Mouse (Mus musculus) forebrain, embryonic 14.5 days (tissue): ENCODE data around the gene Pycr1. TPM values are rescaled to one million over a fixed set of nuclear protein-coding genes. Genes with fewer than 3 reads are reported as not detected.

Source experiments
- ATAC-seq: fragments of 200-750 bp; cut with Nextera tagmentation; 2 replicates; pipeline ENCODE4 v1.8.0; 2017; ENCODE audit warnings: mild to moderate bottlenecking, moderate library complexity
- DNase-seq: peaks from one replicate; pipeline ENCODE4 v3.0.0-alpha.2; 2015; ENCODE audit warnings: low spot score
- H3K27ac ChIP-seq: fragments of 300-500 bp; sonication (generic); 2 replicates; pipeline ENCODE4 v1.5.1; 2014; ENCODE audit warnings: low read depth, mild to moderate bottlenecking, control low read depth, low read length, moderate library complexity
- H3K27me3 ChIP-seq: fragments of 300-500 bp; sonication (generic); replicated peaks from 2 replicates; pipeline ENCODE4 v1.6.1; 2014; ENCODE audit warnings: low read length, control low read depth, mixed read lengths; ENCODE audit not compliant: control insufficient read depth, insufficient read depth
- H3K36me3 ChIP-seq: fragments of 300-500 bp; sonication (generic); 2 replicates; pipeline ENCODE4 v1.6.1; 2014; ENCODE audit warnings: low read length, control low read depth; ENCODE audit not compliant: control insufficient read depth, insufficient read depth
- H3K4me1 ChIP-seq: fragments of 300-500 bp; sonication (generic); 2 replicates; pipeline ENCODE4 v1.6.1; 2014; ENCODE audit warnings: antibody characterized with exemption, low read length, control low read depth; ENCODE audit not compliant: control insufficient read depth, insufficient read depth
- H3K4me2 ChIP-seq: fragments of 300-500 bp; sonication (generic); 2 replicates; pipeline ENCODE4 v1.6.1; 2014; ENCODE audit warnings: mild to moderate bottlenecking, control low read depth, low read length
- H3K4me3 ChIP-seq: fragments of 300-500 bp; sonication (generic); 2 replicates; pipeline ENCODE4 v1.5.1; 2014; ENCODE audit warnings: low read depth, low read length, control low read depth
- H3K9ac ChIP-seq: fragments of 300-500 bp; sonication (generic); 2 replicates; pipeline ENCODE4 v1.6.1; 2014; ENCODE audit warnings: mild to moderate bottlenecking, low read length, control low read depth, moderate library complexity
- H3K9me3 ChIP-seq: fragments of 300-500 bp; sonication (generic); replicated peaks from 2 replicates; pipeline ENCODE4 v1.6.1; 2016; ENCODE audit warnings: low read length, control low read depth, mixed read lengths; ENCODE audit not compliant: control insufficient read depth
- WGBS: fragments of 180-500 bp; shearing (Covaris S2); extraction: QIAGEN DNeasy Blood & Tissue Kit; methylation state at CpG from one replicate; pipeline ENCODE4 v1.1.7; 2014; 5-methylcytosine and 5-hydroxymethylcytosine counted together
- polyA plus RNA-seq: library from polyadenylated mRNA; unstranded; fragments of >200 nt; fragmentation: Nextera tagmentation; extraction: Ambion mirVana; gene quantifications from 2 replicates; pipeline ENCODE4 v1.2.1, GENCODE M21; 2014

Gene Pycr1
- polyA plus RNA-seq, 1 experiment from 2014 or later = 33.9 TPM

DNA sequence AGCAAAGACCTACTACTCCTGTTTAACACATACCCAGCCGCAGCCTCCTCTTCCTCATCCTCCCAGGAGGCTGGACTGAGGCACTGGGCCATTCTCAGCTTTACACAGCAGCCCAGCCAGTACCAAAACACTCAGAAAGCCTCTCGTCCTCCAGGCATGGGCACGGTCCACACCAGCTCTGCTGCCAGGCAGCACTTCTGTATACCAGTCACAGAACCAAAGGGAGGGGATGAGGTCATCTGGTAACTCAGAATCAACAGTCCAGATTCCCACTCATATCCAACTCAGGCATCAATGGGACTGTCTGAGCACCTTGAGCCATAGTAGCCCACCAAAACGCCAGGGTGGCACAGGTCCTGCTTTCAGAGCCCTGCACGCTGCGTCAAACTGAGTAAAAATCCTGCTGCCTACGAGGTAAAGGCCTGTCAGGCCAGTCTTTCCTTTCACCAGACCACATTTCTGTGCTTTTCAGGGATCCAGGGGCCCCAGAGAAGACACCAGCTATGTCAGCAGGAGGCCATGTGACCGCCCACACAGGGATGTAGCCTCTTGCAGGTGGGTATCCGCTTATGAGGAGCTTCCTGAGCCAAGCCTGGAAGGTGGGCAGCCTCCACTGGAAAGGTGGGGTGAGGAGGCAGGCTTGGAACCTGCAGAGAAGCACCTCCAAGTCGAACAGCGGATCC lies 16.6 kb downstream of the Pycr1 start:
- WGBS = 93% methylated on average over 11 of the region's 11 CpGs
- ATAC-seq (no peak), DNase-seq (no peak)
- Histone ChIP-seq H3K27ac (no peak overlapping the region), H3K4me1 (peaks cover 17% of the 10 kb centered on the region), H3K4me2 (no peak overlapping the region), H3K4me3 (no peak overlapping the region), H3K27me3 (no peaks in the 10 kb centered on the region), H3K9ac (no peak overlapping the region), H3K9me3 (no peaks in the 10 kb centered on the region), H3K36me3 (peaks cover 43% of the 10 kb centered on the region)

DNA sequence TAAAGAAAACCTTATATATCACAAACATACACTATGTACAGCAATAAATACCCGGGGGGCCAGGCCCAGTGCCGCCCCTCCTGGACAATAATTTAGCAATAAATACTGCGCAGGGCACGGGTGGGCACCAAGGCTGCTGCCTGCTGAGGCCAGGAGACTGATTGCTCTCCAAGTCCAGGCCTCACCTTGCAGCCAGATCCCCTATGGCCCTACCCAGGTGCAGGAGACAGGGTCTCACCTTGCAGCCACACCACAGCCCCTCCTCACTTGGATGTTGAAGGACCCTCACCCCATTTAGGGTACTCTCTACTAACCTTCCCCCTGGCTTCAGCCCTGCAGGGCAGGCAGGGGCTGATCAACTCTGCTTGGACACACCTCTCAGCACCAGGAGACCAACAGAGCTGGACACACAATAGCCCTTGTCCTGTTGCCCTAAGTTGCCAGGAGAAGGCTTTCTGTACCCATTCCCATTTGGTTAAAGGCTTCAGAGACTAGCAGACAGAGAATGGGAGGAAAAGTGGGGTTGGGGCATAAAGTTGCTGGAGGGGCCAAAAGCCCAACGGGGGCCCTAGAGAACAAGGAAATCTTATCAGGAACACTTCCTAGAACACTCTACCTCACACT lies 18.3 kb downstream of the Pycr1 start, which contains the start of gene Sirt7:
Gene Sirt7 (minus strand): TSS at position 89 of the 624 bp plus-strand sequence.
- DNase-seq (no peak), ATAC-seq (peak; percentile 21; the same call in 1 of the 2 replicates)
- H3K36me3 ChIP-seq = peaks cover 59% of the 10 kb centered on the region
- peak within 1 kb of the TSS; percentile 95 for H3K4me2 ChIP-seq
- no peaks in the 10 kb centered on the region for H3K9me3 ChIP-seq
- peak within 1 kb of the TSS; percentile 80 for H3K27ac ChIP-seq
- H3K4me3 ChIP-seq = peak within 1 kb of the TSS; percentile 98
- WGBS = 24% methylated on average over 5 of the region's 5 CpGs
- no peaks in the 10 kb centered on the region for H3K27me3 ChIP-seq
- H3K4me1 ChIP-seq = peaks cover 9% of the 10 kb centered on the region
- peak within 1 kb of the TSS; percentile 87 for H3K9ac ChIP-seq

GRCm38 (mm10) chr11:120624680-120625111 lies 18.9 kb downstream of the Pycr1 start:
- H3K9ac ChIP-seq = peak overlapping the region; percentile 87
- WGBS = under 1% methylated on average over 52 of the region's 53 CpGs
- H3K36me3 ChIP-seq = peaks cover 65% of the 10 kb centered on the region

GRCm38 (mm10) chr11:120623961-120624679 lies 19.4 kb downstream of the Pycr1 start:
- Histone ChIP-seq H3K36me3 (peaks cover 63% of the 10 kb centered on the region), H3K4me3 (peak overlapping the region; percentile 98)
- 15% methylated on average over 27 of the region's 30 CpGs for WGBS

More at GRCm38 (mm10) chr11:120624680-120625111, 18.9 kb downstream of the Pycr1 start:
- peak overlapping the region; percentile 80 for H3K27ac ChIP-seq
- H3K27me3 ChIP-seq = no peaks in the 10 kb centered on the region
- H3K4me3 ChIP-seq = peak overlapping the region; percentile 98
- ATAC-seq (peak; percentile 86), DNase-seq (peak; percentile 93)
- H3K9me3 ChIP-seq = no peaks in the 10 kb centered on the region
- H3K4me1 ChIP-seq = peaks cover 9% of the 10 kb centered on the region
- H3K4me2 ChIP-seq = peak overlapping the region; percentile 95

DNA sequence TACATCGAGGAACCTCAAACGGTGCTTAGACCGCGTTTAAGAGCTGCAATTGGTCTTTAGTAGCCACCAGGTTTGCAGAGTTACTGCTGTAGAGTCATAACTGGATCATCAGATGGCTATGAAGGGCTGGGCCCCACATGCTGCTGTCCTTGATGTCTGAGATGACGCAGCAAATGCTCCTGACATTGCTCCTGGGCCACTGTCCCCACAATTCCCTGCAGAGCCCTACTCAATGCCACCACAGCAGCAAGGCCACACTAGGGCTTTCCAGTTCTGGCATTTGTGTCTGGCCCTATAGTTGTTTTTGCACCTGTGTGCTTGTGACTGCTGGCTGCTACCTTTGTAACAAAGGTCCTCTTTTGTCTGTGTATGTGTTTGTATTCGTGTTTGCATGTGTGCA lies 20.8 kb downstream of the Pycr1 start:
- Histone ChIP-seq H3K4me3 (no peak overlapping the region), H3K36me3 (peaks cover 64% of the 10 kb centered on the region), H3K9me3 (no peaks in the 10 kb centered on the region), H3K27me3 (no peaks in the 10 kb centered on the region), H3K27ac (no peak overlapping the region), H3K4me2 (no peak overlapping the region), H3K9ac (no peak overlapping the region), H3K4me1 (peaks cover 9% of the 10 kb centered on the region)
- 91% methylated on average over 6 of the region's 6 CpGs for WGBS
- DNase-seq (no peak), ATAC-seq (no peak)

More at GRCm38 (mm10) chr11:120623961-120624679, 19.4 kb downstream of the Pycr1 start:
- peak overlapping the region; percentile 95 for H3K4me2 ChIP-seq
- H3K27ac ChIP-seq = peak overlapping the region; percentile 80
- peak; percentile 73 for ATAC-seq
- H3K9ac ChIP-seq = peak overlapping the region; percentile 87
- H3K27me3 ChIP-seq = no peaks in the 10 kb centered on the region
- peak; percentile 54 for DNase-seq
- no peaks in the 10 kb centered on the region for H3K9me3 ChIP-seq
- peaks cover 9% of the 10 kb centered on the region for H3K4me1 ChIP-seq

- Histone ChIP-seq H3K9me3 (no peaks in the 10 kb centered on the region), H3K27me3 (no peaks in the 10 kb centered on the region), H3K27ac (no peak overlapping the region), H3K4me2 (no peak overlapping the region), H3K4me3 (no peak overlapping the region), H3K36me3 (peaks cover 53% of the 10 kb centered on the region), H3K4me1 (peaks cover 15% of the 10 kb centered on the region), H3K9ac (no peak overlapping the region)
- 93% methylated on average over 14 of the region's 14 CpGs for WGBS
- ATAC-seq (no peak), DNase-seq (no peak)
These were observed 23.4 kb downstream of the Pycr1 start for GRCm38 (mm10) chr11:120620195-120620594.

DNA sequence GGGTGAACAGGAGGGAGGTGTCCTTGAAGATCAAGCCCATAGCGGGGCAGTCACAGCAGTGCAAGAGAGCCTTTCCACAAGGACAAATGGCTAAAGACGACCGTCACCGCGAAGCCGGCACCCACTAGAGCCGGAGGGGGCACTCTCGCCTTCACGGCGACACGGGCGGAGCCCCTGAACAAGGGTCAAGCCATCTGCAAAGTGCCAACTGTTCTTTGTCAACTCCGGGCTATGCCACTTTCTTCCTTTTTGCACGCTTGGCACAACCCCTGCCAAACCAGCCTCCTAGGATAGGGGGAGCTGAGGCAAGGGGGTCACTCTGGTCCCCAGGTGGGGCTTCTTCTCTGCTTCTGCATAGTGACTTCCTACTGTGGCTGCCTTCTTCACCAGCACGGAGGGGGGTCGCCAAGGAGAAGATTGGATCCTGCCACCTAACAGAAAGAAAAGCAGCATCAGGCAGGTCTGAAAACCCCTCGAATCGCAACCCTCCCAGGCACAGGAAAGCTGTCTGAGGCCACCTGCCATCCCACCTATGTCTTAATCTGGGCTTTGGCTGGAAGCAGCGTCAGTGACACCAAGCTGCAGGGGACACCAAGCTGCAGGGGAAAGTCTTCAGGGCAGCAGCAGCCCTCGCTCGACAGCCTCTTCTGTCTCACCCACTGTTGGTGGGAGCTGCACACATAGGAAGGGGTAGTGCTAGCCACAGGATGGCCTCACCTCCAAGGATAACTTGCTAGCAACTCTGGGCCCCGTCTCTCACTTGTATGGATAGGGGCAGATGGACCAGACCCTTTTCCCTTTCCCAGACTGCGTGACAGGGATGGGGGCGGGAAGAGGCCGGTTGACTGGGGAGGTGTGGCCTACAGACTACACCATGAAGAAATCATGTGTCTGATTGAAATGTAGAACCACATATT lies 24.7 kb downstream of the Pycr1 start:
- Histone ChIP-seq H3K27ac (no peak overlapping the region), H3K36me3 (peaks cover 58% of the 10 kb centered on the region), H3K27me3 (no peaks in the 10 kb centered on the region), H3K4me3 (no peak overlapping the region), H3K4me2 (no peak overlapping the region), H3K9me3 (no peaks in the 10 kb centered on the region), H3K9ac (no peak overlapping the region), H3K4me1 (peaks cover 9% of the 10 kb centered on the region)
- WGBS = 93% methylated on average over 25 of the region's 25 CpGs
- ATAC-seq (no peak), DNase-seq (no peak)

DNA sequence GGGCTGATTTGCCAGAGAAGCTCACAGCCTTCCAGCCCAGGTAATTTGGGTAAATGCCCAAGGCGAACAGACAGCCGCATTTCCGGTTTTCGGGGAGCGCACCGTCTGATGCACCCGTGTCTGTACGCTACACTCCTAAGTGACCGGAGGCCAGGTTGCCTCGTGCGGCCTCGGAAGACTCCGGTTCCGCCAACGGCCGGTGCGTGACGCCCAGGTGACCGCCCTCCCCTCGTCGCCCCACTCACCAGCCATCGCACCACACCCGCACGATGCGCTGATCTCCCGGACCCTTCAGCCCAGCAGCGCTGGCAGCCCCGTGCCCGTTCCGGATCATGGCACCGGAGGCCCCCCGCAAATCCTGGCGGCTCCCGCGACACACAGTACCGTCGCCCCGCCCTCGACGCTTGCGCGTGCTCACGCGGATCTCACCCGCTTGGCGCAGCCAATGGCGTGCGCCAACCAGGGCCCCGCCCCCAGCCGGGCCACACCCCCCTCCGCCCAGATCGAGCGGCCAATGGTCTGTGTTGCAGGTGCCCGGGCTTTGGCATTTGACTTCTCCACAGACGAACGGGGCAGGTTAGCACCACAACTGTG lies 26.0 kb downstream of the Pycr1 start, which contains the start of gene Pcyt2:
Gene Pcyt2 (minus strand): TSS at position 418 of the 594 bp plus-strand sequence.
- DNase-seq = peak; percentile 94
- peak within 1 kb of the TSS; percentile 60; the same call in 1 of the 2 replicates for H3K27ac ChIP-seq
- WGBS = 1% methylated on average over 56 of the region's 56 CpGs
- H3K4me2 ChIP-seq = peak within 1 kb of the TSS; percentile 82
- peaks cover 8% of the 10 kb centered on the region for H3K4me1 ChIP-seq
- peak within 1 kb of the TSS; percentile 84 for H3K4me3 ChIP-seq
- H3K9ac ChIP-seq = peak within 1 kb of the TSS; percentile 90
- H3K36me3 ChIP-seq = peaks cover 61% of the 10 kb centered on the region
- no peaks in the 10 kb centered on the region for H3K9me3 ChIP-seq
- H3K27me3 ChIP-seq = no peaks in the 10 kb centered on the region
- peak; percentile 97 for ATAC-seq
